Mouse (Mus musculus) right cerebral cortex, postnatal 10 days (tissue): ENCODE data around the gene Ptpn9.
A peak's percentile ranks its signal among the peaks of the same experiment; 100 is the strongest.
"Not testable (repeated sequence)": the region's sequence is repeated elsewhere in the genome, so short reads cannot be mapped to it uniquely, and the experiment has no call there.

Experiments
- DNase-seq, 2 experiments: peaks; one replicate each; pipeline ENCODE4 v3.0.0; 2021; ENCODE audit warnings: low spot score in 2 of 2

Ptpn9 gene

GRCm38 (mm10) chr9:56994286-56995197, at the start of gene Ptpn9:
TSS of gene Ptpn9 (plus strand) at chr9:56994923.
- DNase-seq = peak; percentile 92 to 93

- peak; percentile 56 to 57 for DNase-seq
These were observed 47.2 kb upstream of the Ptpn9 start for GRCm38 (mm10) chr9:56947481-56947880.

- DNase-seq = not testable (repeated sequence)
These were observed 46.0 kb upstream of the Ptpn9 start for GRCm38 (mm10) chr9:56948699-56949098.

- DNase-seq = peak in 1 of 2 experiments; percentile 28
These were observed 45.0 kb upstream of the Ptpn9 start for GRCm38 (mm10) chr9:56949767-56950166.

GRCm38 (mm10) chr9:56950414-56951400, 44.0 kb upstream of the Ptpn9 start, which contains the start of gene Snupn:
TSS of gene Snupn (plus strand) at chr9:56950878.
- peak; percentile 98 for DNase-seq

GRCm38 (mm10) chr9:56953562-56953961, 41.2 kb upstream of the Ptpn9 start:
- no peak for DNase-seq

- no peak for DNase-seq
These were observed 37.6 kb upstream of the Ptpn9 start for GRCm38 (mm10) chr9:56956966-56957675.

GRCm38 (mm10) chr9:56958689-56959088, 36.0 kb upstream of the Ptpn9 start:
- no peak for DNase-seq

- no peak for DNase-seq
These were observed 33.1 kb upstream of the Ptpn9 start for GRCm38 (mm10) chr9:56961591-56961990.

- no peak for DNase-seq
These were observed 24.6 kb upstream of the Ptpn9 start for GRCm38 (mm10) chr9:56970158-56970557.

- no peak for DNase-seq
These were observed 20.7 kb upstream of the Ptpn9 start for GRCm38 (mm10) chr9:56973960-56974524.

- no peak for DNase-seq
These were observed 19.5 kb upstream of the Ptpn9 start for GRCm38 (mm10) chr9:56975199-56975598.

GRCm38 (mm10) chr9:56980186-56980585, 14.5 kb upstream of the Ptpn9 start:
- no peak for DNase-seq

- no peak for DNase-seq
These were observed 13.2 kb upstream of the Ptpn9 start for GRCm38 (mm10) chr9:56981502-56981901.

GRCm38 (mm10) chr9:56995198-56996027, 690 bp downstream of the Ptpn9 start:
- DNase-seq = peak; percentile 42 to 50

GRCm38 (mm10) chr9:56996028-56996346, 1.3 kb downstream of the Ptpn9 start:
- DNase-seq = peak; percentile 32 to 46

- peak; percentile 24 to 33 for DNase-seq
These were observed 2.5 kb downstream of the Ptpn9 start for GRCm38 (mm10) chr9:56997206-56997605.

GRCm38 (mm10) chr9:57003011-57003410, 8.3 kb downstream of the Ptpn9 start:
- no peak for DNase-seq

- no peak for DNase-seq
These were observed 17.7 kb downstream of the Ptpn9 start for GRCm38 (mm10) chr9:57012393-57012792.

GRCm38 (mm10) chr9:57012895-57013294, 18.2 kb downstream of the Ptpn9 start:
- no peak for DNase-seq
